Mouse (Mus musculus) right cerebral cortex, adult 2 months (tissue): ENCODE measurements at regions not wholly inside any gene's neighbourhood (a gene's known extent, or its start where the extent isn't known, plus 50 kb on each side); places are given as distances from the start of the nearest gene placed in this dataset.

Experiments
- DNase-seq, 2 experiments: peaks; one replicate each; pipeline ENCODE4 v3.0.0; 2021 to 2022; ENCODE audit warnings: low spot score in 2 of 2

DNA sequence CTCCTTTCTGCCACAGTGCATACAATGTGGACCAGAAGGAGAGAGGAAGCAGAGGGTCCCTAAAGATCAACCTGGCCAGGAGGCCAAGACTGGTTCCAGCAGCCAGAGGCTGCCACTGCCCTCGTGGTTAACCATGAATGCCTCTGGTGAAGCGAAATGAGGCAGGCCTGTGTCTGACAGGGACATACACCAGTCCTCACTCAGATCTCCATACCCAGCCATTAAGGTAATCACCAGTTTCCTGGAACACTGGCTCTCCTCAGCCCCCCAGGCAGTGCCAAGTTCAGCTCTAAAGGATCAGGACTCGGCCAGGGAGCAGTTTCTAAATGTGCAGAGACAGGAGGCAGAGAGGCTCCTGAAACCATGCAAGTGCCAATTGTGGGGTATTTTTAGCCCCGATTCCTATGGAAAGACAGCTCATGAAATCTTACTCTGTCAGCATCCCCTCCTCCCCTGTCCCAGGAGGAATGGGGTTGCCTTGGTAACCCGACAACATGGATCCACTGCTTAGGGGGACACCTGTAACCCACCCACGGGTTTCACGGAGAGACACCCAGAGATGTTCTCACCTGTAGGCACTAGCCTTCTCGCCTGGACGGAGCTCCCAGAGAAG is 103.6 kb downstream of the Ier5 start:
- DNase-seq = no peak

DNA sequence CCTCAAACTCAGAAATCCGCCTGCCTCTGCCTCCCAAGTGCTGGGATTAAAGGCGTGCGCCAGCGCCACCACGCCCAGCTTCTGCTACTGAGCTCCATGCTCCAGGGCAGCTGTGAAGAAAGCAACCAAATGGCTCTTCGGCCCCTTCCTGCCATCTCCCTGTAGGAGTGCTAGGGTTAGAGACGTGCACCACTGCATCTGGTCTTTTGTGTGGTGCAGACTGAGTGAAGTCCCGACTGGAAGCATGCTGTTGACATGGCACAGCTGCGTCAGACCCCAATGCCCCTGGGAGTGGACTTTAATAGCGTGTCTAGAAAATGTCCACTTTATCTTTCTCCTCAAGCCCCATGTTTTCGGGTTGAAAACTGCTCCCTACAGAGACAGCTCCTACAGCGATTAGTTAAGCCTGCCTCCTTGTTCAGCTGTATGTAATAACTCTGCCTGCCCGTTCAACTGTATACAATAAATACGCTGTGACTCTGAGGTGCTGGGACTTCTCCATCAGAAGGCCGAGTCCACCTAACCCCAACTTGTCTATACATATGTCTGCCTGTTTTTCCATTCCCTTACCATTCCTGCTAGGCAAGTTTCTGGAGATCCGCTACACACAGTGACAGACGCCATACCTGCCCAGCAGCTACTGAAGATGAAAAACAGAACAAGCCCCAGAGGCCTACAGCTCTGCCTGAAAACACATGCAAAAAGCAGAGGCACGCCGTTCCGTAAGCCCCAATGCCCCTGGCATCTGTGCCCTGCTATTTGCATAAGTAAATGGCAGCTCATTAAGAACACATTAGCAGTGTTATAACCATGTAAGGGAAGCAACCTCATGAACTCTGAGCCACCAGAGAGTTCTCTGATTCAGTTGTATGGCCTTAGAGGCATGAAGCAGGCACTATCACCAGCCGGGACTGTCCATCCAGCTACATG is 105.2 kb downstream of the Ier5 start:
- no peak for DNase-seq

DNA sequence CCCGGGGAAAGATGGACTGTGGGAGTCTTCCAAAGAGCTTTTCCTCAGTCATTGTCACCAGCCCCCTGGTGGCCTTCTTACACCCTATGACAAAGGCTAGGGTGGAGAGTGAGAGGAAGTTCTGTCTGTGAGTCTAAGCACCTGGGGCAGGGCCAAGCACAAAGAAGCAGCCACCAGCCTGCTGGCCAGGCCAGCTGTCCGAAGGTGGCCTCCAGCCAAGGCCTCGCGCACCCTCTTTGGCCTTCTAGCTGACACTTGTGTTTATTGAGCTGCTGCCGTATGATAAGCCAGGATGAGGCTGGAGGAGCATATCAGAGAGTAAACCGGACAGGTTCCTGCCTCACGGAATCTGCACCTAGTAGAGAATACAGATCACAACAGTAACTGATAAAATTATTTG is 99.0 kb upstream of the Cacna1e start:
- DNase-seq = no peak

- DNase-seq = no peak
These were observed 98.5 kb upstream of the Cacna1e start for GRCm38 (mm10) chr1:154982836-154983235.

DNA sequence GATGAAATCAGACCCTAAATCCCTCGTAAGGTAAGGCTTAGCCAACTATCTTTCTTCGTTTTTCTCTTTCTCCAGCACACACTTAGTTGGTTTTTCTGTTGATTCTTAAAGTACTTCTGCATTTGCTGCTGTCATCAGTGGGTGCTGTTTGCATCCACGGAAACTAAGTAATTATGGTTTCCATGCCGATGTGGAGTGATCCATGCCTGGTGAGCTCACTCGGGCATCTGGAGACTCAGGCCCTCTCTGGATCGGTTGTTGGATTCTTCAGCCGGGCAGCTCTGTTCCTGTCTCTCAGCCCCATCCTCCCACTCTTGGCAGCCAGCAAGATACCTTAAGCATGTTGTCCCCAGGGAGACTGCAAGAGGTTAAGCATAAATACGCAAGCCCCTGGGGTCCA is 97.4 kb upstream of the Cacna1e start:
- no peak for DNase-seq

DNA sequence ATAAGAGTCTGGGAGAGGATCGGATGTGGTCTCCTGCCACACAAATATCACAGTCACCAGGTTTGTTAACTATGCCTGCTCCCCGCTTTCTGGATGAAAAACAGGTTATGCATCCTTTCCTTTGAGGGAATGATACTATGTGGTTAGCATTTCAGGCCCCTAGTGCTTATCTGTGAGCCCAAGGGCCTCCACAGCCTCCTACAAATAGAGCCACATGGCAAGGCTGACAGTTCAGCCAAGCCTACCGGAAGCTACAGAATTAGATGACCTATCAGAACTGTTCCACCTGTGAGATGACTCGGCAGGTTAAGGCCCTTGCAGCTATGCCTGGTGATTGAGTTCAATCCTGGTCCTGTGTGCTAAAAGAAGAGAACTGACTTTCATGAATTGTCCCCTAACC is 91.4 kb upstream of the Cacna1e start:
- no peak for DNase-seq

GRCm38 (mm10) chr1:154961271-154961670 is 77.0 kb upstream of the Cacna1e start:
- no peak for DNase-seq

DNA sequence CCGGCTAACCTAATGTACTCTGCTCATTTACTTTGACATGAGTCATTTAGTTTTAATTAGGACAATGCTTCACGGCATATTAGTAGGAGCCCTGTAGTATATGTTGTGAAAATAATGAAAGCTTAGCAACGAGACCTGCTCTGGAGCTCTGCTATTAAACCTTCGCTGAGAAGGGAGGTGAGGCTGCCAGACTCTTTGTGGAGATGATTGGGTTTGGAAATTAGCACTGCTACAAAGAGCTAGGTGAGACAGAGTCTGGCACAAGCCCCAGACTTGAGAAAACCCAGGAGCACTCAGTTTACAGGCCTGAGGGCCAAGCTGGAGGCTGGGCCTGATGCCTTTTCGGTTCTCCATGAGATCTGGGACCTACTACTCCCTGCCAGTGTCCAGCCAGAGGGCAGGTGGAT is 72.3 kb upstream of the Cacna1e start:
- no peak for DNase-seq

DNA sequence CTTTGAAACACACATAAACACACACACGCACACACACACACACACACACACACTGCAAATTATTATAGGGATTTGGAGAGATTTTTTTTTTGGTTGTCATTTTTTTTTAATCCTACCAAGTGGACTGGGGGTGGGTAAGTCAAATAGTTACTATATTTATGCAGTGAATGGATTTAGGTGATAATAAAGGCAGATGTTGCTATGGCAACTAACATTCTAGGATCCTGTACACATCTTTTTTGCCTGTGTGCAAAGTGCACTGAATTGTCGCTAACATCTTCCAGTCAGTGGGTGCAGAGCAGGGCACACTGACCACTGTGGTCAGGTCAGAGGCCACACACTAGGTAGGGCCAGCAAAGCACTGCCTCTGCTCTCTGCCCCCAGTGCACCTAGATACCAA is 68.4 kb upstream of the Cacna1e start:
- DNase-seq = no peak
